Mouse (Mus musculus) embryonic fibroblast, embryonic 13.5 days (primary cell): ENCODE measurements at regions not wholly inside any gene's neighbourhood (a gene's known extent, or its start where the extent isn't known, plus 50 kb on each side); places are given as distances from the start of the nearest gene placed in this dataset.

Experiments used
- H3K27ac ChIP-seq: 2 replicates; pipeline ENCODE4 v1.5.1; 2012; ENCODE audit warnings: low read length, control low read depth, inconsistent platforms; ENCODE audit not compliant: insufficient read depth
- H3K4me1 ChIP-seq: 2 replicates; pipeline ENCODE4 v1.6.1; 2011; ENCODE audit warnings: low read length; ENCODE audit not compliant: control insufficient read depth, insufficient read depth
- H3K4me3 ChIP-seq: 2 replicates; pipeline ENCODE4 v1.5.1; 2011; ENCODE audit warnings: mild to moderate bottlenecking, control low read depth, low read length; ENCODE audit not compliant: insufficient read depth
- CTCF ChIP-seq: IDR thresholded peaks from 2 replicates; pipeline ENCODE4 v1.5.1; 2011; ENCODE audit warnings: mild to moderate bottlenecking, control low read depth, low read length, moderate library complexity, borderline replicate concordance; ENCODE audit not compliant: insufficient read depth
- POLR2A ChIP-seq: IDR thresholded peaks from 2 replicates; pipeline ENCODE4 v1.6.1; 2011; ENCODE audit warnings: low read depth, mild to moderate bottlenecking, control low read depth, low read length, moderate library complexity

GRCm38 (mm10) chr8:34709316-34709715, 597.8 kb upstream of the Gm10131 start:
- Histone ChIP-seq H3K27ac (no peak overlapping the region), H3K4me1 (no peaks in the 10 kb centered on the region), H3K4me3 (no peak overlapping the region)
- no peak for TF ChIP-seq CTCF
- TF ChIP-seq POLR2A: no peak

- H3K27ac ChIP-seq: no peak overlapping the region
- no peak overlapping the region for H3K4me3 ChIP-seq
- no peaks in the 10 kb centered on the region for H3K4me1 ChIP-seq
- TF ChIP-seq CTCF: no peak
- no peak for TF ChIP-seq POLR2A
Observed at GRCm38 (mm10) chr8:34703351-34703750, 591.8 kb upstream of the Gm10131 start.

- no peak for TF ChIP-seq POLR2A
- no peak for TF ChIP-seq CTCF
- no peak overlapping the region for H3K27ac ChIP-seq
Observed at GRCm38 (mm10) chr8:34702806-34703205, 591.3 kb upstream of the Gm10131 start.

GRCm38 (mm10) chr8:34699015-34699414, 587.5 kb upstream of the Gm10131 start:
- no peak overlapping the region for H3K4me3 ChIP-seq
- no peak for TF ChIP-seq POLR2A
- no peak for TF ChIP-seq CTCF
- H3K4me1 ChIP-seq: peaks cover 8% of the 10 kb centered on the region
- no peak overlapping the region for H3K27ac ChIP-seq

More at GRCm38 (mm10) chr8:34702806-34703205, 591.3 kb upstream of the Gm10131 start:
- Histone ChIP-seq H3K4me3 (no peak overlapping the region), H3K4me1 (no peaks in the 10 kb centered on the region)

- no peak overlapping the region for H3K27ac ChIP-seq
- H3K4me3 ChIP-seq: no peak overlapping the region
- TF ChIP-seq CTCF: no peak
- TF ChIP-seq POLR2A: no peak
- H3K4me1 ChIP-seq: peaks cover 8% of the 10 kb centered on the region
Observed at GRCm38 (mm10) chr8:34696365-34696764, 584.8 kb upstream of the Gm10131 start.

GRCm38 (mm10) chr8:34692606-34693005, 581.1 kb upstream of the Gm10131 start:
- no peak for TF ChIP-seq POLR2A
- no peak for TF ChIP-seq CTCF
- Histone ChIP-seq H3K4me1 (peaks cover 11% of the 10 kb centered on the region), H3K4me3 (no peak overlapping the region), H3K27ac (no peak overlapping the region)

- Histone ChIP-seq H3K4me3 (no peak overlapping the region), H3K4me1 (peaks cover 11% of the 10 kb centered on the region), H3K27ac (no peak overlapping the region)
- TF ChIP-seq CTCF (no peak), POLR2A (no peak)
Observed at GRCm38 (mm10) chr8:34691776-34692175, 580.2 kb upstream of the Gm10131 start.

GRCm38 (mm10) chr8:34689825-34690493, 578.4 kb upstream of the Gm10131 start:
- TF ChIP-seq CTCF (no peak), POLR2A (no peak)
- H3K4me3 ChIP-seq: no peak overlapping the region
- no peak overlapping the region for H3K27ac ChIP-seq
- H3K4me1 ChIP-seq: peaks cover 2% of the 10 kb centered on the region; the same call in 1 of the 2 replicates

GRCm38 (mm10) chr8:34689049-34689824, 577.7 kb upstream of the Gm10131 start:
- Histone ChIP-seq H3K27ac (no peak overlapping the region), H3K4me1 (peaks cover 2% of the 10 kb centered on the region; the same call in 1 of the 2 replicates), H3K4me3 (0 out of 2 replicates have a peak overlapping the region, but pooled peaks have one; percentile 3)
- TF ChIP-seq POLR2A: no peak
- TF ChIP-seq CTCF: no peak

- Histone ChIP-seq H3K4me1 (peaks cover 2% of the 10 kb centered on the region; the same call in 1 of the 2 replicates), H3K27ac (no peak overlapping the region), H3K4me3 (no peak overlapping the region)
- TF ChIP-seq CTCF: no peak
- TF ChIP-seq POLR2A: no peak
Observed at GRCm38 (mm10) chr8:34688396-34689048, 577.0 kb upstream of the Gm10131 start.
